Mouse (Mus musculus): ENCODE measurements around the gene Smyd2.

Smyd2 gene

DNA sequence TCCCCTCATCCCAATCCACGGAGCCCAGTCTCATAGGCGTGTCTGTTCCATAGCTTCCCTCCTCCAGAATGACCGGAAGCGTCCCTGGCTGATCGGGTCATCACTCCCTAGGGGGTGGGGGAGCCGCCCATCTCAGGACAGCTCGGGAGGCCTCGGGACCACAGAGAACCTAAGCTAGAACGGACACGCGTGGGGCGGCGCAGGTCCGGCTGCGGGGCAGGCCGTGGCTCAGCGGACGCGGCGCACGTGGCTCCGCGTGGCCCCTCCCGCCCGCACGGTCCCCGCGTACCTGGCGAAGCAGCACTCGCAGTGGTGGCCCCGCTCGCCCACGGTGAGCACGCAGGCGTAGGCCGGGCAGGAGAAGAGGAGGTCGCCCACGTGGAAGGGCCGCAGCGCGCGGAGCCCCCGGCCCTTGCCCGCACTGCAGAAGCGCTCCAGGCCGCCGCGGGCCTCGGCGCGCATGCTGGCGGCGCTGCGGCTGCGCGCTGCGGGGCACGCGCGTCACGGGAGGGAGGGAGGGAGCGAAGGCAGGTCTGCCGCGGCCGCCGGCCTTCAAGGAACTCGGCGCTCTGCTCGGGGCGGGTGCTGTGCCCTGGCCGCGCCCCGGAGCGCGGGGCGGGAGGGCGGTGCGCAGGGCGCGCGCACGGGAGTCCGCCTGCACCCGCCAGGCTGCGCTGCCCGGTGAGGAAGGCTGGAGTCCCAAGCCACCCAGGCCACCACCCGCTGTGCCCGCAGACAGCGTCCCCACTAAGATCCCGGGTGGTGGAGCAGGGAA, at the start of gene Smyd2:
TSS of gene Smyd2 (minus strand) at position 546 of the 775 bp plus-strand sequence.
- no peak for TF ChIP-seq GATA4 (IDR thresholded peaks at IDR 0.05; ENCODE audit: insufficient replicate concordance, low read length)

DNA sequence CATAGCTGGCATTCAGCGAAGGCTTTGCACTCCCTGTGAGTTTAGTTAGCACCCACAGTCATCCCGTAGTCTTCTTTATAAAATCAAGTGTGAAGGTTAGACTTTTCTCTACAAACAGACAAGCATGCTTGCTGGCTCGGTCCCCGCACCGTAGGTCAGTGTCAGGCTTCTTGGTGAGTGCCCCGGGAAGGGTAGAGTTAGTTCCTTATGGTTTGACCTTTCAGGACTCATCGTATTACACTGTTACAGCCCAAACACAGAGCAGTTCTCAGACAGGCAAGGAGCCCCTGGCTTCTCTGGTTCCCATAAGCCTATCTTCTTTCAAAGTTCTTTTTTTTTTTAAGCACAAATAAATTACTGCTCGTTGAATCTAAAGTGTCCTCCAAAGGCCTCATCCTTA, 48.2 kb upstream of the Smyd2 start:
- no peak for TF ChIP-seq GATA4 (IDR thresholded peaks at IDR 0.05; ENCODE audit: insufficient replicate concordance, low read length)

DNA sequence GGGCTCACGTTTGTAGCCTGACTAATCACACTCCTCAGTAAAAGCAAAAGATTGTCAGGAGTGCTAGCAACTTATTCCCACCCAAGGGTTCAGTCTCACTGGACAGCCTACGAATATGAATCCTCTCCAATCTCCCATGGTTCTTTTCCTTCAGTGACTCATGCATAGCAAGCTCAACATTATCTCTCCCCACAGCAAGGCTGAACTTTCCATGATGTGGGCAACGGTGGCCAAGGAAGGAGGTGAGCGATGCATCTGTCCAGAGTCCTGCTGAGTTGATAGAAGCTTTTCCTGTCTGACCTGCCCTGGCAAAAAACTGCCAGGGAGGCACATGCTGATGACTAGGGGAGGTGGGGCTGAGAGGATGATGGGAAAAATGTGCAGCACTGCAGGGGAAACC, 45.9 kb upstream of the Smyd2 start:
- TF ChIP-seq GATA4 (IDR thresholded peaks at IDR 0.05; ENCODE audit: insufficient replicate concordance, low read length) = no peak

DNA sequence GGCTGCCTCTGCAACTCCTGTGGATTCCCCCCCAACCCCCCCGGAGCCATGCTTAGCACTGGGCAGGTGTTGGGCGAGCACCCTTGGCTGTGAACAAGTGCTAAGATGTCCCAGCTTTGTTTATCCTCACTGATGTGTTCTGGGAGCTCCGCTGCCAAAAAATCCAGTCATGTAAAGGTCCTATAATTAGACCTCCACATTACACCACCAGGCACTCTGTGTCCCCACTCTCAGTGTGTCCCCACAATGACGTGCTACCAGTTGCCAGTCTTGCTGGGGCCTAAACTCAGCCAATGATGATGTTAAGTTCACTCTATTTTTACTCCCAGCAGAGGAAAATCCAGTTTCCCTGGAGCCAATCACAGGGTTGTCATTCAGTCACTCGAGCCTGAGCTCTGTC, 38.3 kb upstream of the Smyd2 start:
- TF ChIP-seq GATA4 (IDR thresholded peaks at IDR 0.05; ENCODE audit: insufficient replicate concordance, low read length) = no peak

DNA sequence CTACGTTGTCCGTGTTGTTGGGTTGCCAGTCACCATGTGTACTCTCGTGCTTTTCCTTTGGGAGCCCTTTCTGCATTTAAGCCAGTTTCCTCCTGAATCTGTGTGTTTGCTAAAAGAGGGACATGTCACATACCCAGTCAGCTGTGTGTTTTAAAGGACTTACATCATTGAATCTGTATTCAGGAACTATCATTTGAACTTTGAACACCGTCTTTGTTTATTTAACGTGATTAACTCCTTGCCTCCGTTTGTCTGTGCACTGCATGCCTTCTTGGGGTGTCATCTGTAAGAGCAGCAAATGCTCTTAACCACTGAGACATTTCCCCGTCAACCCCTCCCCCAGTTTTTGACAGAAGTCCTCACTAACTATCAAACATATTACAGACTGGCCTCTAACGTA, 37.6 kb upstream of the Smyd2 start:
- no peak for TF ChIP-seq GATA4 (IDR thresholded peaks at IDR 0.05; ENCODE audit: insufficient replicate concordance, low read length)

DNA sequence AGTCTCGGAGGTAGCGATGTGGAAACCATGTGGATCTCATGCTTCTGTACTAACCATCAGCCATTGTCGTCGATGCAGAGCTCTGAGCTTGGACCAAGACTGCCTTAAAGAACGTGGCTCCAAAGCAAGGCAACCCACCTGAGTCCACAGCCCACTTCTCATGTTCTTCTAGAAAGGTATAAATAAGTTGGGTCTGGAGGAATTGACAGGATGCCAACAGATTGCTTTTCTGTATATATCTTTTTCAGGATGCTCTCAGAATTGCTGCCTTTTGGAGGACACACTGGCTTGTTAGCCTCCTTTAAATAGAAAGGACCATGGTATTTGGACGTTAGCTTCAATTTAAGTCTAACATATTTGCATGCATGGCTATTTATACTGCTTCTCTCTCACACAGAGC, 29.7 kb upstream of the Smyd2 start:
- no peak for TF ChIP-seq GATA4 (IDR thresholded peaks at IDR 0.05; ENCODE audit: insufficient replicate concordance, low read length)

DNA sequence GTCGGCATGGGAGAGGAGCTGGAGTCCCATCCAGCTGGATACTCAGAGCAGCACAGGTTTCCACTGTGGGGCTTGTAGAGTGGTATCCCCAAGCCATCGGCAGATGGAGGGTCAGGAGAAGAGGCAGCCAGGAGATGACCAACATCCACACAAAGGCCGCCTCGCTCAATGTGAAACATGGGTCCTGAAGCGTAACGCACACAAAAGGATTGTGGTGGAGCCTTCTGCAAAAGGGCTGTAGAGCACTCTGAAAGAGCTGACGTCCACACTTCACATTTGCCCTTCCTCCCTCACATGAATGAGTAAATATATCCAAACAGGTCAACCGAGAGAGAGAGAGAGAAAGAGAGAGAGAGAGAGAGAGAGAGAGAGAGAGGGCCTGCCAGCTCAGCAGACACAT, 25.2 kb upstream of the Smyd2 start:
- no peak for TF ChIP-seq GATA4 (IDR thresholded peaks at IDR 0.05; ENCODE audit: insufficient replicate concordance, low read length)

DNA sequence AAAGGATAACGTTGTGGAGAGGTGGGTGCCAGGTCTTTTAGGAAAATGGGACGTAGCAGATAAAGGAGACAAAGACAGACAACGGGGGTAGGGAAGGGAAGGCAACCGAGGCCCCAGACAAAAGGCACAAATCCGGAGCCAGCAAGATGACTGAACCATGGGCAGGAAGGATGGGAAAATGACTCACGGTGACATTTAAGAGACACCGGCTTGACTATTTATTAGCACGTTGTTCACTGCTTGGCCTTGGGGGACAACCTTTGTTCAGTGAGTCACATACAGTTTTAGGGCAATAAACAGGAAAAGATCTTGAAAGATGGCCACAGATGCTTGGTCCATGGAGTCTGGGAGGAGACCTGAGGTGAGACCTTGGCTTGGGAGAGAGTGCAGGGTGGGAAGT, 24.0 kb upstream of the Smyd2 start:
- no peak for TF ChIP-seq GATA4 (IDR thresholded peaks at IDR 0.05; ENCODE audit: insufficient replicate concordance, low read length)

DNA sequence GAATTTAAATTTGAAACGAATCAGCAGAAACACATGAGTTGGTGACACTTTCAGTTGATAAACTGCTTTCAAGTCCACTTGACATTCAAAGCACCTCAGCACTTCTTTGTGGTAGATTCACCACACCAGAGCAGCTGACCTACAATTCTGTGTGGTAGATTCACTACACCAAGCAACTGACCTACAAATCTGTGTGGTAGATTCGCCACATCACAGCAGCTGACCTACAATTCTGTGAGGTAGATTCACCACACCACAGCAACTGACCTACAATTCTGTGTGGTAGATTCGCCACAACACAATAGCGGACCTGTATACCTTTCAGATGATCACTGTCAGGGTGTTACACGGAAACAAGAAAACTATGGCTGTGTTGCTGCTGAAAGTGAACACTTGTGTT, 19.6 kb upstream of the Smyd2 start:
- TF ChIP-seq GATA4 (IDR thresholded peaks at IDR 0.05; ENCODE audit: insufficient replicate concordance, low read length) = no peak

DNA sequence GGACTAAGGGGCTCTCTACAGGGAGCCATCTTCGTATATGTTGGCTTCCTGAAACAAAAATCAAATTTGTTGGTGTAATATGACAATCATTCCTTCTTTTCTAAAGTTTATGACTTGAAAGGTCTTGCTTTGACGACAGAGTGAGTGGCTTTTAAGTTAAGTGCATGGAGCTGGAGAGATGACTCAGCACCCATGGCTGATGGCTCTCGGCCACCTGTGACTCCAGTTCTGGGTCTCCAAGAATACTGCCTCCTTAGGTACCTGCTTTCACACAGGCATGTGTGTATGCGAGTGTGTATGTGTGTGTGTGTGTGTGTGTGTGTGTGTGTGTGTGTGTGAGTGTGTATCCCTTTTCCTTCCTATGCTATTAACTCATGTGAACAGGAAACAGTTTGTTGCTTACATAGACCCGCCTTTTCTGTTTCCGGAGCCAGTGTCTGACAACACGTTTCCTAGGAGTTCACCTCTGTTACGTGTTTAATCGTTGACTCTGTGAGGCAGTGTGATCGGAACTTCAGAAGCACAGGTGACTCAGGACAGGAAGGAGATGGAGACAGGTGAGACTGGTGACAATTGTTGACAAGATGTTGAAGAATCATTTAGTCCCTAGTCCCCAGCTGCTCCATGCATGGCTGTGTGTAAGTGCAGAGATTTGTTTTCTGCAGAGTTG, 14.4 kb upstream of the Smyd2 start:
- TF ChIP-seq GATA4 (IDR thresholded peaks at IDR 0.05; ENCODE audit: insufficient replicate concordance, low read length) = no peak

DNA sequence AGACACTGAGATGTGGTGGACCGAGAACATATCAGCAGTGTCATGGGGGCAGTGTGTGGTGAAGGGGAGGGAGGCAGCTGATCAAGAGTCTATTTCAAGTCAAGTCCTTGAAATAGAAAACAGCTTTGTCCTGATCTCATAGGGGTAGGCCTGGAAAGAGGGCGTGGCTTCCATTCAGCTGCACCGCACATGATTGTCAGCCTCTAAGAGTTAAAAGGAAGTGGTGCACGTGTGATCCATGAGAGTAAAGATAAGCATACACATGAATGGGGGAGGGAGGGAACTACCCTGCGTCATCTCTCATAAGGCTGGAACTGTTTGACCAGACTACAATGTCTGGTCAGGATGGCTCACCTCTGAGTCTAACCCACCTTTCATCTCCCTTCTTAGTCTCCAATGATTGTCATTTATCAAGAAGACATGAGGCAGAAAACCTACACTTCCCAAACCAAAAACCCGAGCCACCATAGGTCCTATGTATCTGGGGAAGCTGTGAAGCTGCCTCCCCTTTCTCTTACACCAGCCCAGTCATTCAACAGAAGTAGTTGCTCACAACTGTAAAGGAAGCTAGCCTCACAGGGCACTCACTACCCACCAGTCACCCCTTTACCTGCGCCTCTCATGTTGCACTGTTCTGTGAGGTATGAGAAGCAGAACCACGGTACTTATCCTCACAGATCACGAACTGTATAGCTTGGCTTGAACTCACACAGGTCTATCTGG, 11.5 kb upstream of the Smyd2 start:
- TF ChIP-seq GATA4 (IDR thresholded peaks at IDR 0.05; ENCODE audit: insufficient replicate concordance, low read length) = no peak

DNA sequence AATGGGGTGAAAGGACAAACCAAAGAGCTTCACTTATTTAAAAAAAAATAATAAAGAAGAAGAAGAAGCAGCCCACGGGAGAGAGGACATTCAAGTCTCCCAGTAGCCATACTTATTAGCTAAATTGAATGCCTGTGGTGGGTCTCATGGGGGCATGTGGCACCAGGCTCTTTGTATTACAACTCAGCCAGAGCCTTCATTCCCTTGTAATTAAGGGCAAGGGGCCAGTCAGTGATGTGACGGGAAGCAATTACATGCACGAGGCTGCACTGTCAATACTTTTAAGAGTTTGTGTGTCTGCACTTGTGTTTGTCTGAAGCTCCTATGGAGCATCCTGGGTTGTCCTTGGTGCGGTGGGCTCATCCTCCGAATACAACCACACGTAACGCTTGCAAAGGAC, 10.8 kb upstream of the Smyd2 start:
- TF ChIP-seq GATA4 (IDR thresholded peaks at IDR 0.05; ENCODE audit: insufficient replicate concordance, low read length) = no peak

DNA sequence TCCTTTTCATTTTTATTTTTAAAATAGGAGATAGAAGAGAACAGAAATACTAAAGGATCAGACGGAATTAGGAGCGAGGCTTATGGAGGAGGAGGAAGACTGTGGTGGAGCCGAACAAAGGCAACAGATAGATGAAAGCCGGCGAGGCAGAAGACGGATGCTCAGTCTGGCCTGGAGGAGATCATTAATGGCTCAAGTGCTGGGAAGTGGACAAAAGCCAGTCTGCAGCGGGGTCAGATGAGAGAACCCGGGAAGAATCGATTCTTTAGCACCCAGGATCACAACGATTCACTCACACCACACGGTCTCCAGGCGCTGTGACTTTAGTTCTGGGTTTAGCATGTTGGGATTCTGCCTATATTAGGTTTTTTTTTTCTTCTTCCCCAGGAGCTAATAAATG, 10.0 kb upstream of the Smyd2 start:
- no peak for TF ChIP-seq GATA4 (IDR thresholded peaks at IDR 0.05; ENCODE audit: insufficient replicate concordance, low read length)

DNA sequence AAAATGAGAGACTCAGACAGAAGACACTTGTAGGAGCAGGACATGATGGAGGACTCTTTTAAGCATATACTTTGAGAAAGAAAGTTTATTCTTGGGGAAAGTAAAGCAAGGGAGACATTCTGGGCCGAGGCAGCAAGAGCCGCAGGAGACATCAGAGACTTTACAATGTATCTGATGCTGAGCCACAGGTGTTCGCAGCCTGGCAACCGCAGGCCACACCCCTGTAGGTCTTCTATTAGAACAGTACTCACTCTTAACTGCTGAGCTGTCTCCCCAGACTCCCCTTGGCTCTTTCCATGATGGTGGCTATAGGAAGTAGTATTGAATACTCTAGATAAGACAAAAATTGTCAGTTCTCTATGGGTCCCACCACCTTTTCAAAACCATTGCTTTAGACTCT, 7.7 kb upstream of the Smyd2 start:
- no peak for TF ChIP-seq GATA4 (IDR thresholded peaks at IDR 0.05; ENCODE audit: insufficient replicate concordance, low read length)

DNA sequence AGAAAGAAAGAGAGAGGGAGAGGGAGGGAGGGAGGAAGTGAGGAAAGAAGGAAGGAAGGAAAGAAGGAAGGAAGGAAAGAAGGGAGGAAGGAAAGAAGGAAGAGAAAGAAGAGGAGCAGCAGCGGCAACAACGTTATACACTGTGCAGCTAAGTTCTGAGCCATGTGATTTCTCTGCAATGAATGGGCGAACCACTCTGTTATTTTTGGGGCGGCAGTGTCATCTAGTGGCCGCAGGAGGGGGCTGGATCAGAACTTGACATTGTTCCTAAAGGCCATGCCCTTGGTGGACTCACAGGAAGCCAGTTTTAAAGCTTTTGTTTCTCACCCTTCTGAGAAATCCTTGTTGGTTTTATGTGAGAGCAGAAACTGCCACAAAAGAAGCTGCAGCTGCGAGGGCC, 5.5 kb upstream of the Smyd2 start:
- TF ChIP-seq GATA4 (IDR thresholded peaks at IDR 0.05; ENCODE audit: insufficient replicate concordance, low read length) = no peak

DNA sequence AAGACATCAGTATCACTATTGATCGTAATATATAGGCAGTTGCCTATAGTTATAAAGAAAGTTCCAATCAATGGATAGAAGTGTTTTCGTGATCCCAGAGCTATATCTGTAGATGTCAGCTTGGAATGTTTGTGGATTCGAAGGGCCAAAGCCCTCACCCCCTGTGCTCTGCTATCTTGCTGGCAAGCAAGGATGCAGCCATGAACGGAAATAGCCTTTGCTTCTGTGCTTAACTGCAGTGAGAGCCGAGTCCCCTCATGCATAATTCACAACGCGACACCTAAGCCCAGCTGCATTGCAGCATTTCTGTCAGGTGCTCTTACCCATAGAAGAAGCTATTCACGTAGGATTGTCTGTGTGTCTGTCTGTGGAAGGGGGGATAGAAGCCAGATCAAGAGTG, 4.1 kb upstream of the Smyd2 start:
- no peak for TF ChIP-seq GATA4 (IDR thresholded peaks at IDR 0.05; ENCODE audit: insufficient replicate concordance, low read length)
